Mouse (Mus musculus): ENCODE results near the gene Opn4. TPM values are rescaled to one million over a fixed set of nuclear protein-coding genes. Genes with fewer than 3 reads are reported as not detected.

The Opn4 gene
- polyA plus RNA-seq, 1 experiment from 2014 or later = 0.28 TPM

DNA sequence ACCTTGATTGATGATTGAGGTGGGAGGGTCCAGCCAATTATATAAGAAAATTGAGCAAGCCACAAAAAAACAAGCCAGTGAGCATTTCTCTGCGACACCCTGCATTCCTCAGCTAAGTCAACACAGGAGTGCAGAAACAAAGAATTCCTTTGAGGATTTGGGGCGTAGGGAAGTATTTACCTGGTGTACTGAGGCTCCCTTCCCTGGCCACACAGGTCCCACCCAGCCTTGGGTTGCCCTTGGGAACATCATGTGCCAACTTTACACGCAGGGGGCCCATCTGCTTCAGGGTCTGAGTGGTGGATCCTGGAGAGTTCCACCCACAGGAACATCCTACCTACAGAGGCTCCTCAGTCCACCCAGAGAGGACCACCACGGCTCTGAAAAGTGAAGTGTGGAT lies 15.7 kb upstream of the Opn4 start:
- no peak overlapping the region for H3K27ac ChIP-seq
- WGBS = 55% methylated on average over 4 of the region's 4 CpGs
- no peak for ATAC-seq (ENCODE audit: low FRiP score)
- H3K9ac ChIP-seq = no peak overlapping the region
- no peak overlapping the region for H3K4me2 ChIP-seq
- H3K36me3 ChIP-seq (replicated peaks) = no peaks in the 10 kb centered on the region
- no peak overlapping the region for H3K4me3 ChIP-seq (replicated peaks)
- H3K9me3 ChIP-seq = no peaks in the 10 kb centered on the region
- peaks cover 41% of the 10 kb centered on the region for H3K27me3 ChIP-seq
- H3K4me1 ChIP-seq = peaks cover 9% of the 10 kb centered on the region

GRCm38 (mm10) chr14:34615082-34615481 lies 15.1 kb upstream of the Opn4 start:
- 4% methylated on average over 13 of the region's 13 CpGs for WGBS
- Histone ChIP-seq H3K9me3 (no peaks in the 10 kb centered on the region), H3K4me1 (peaks cover 9% of the 10 kb centered on the region), H3K36me3 (replicated peaks) (no peaks in the 10 kb centered on the region), H3K4me2 (peak overlapping the region; percentile 49), H3K27me3 (peaks cover 41% of the 10 kb centered on the region), H3K27ac (no peak overlapping the region), H3K9ac (0 out of 2 replicates have a peak overlapping the region, but pooled peaks have one; percentile 33), H3K4me3 (replicated peaks) (peak overlapping the region; percentile 14)
- no peak for ATAC-seq (ENCODE audit: low FRiP score)

DNA sequence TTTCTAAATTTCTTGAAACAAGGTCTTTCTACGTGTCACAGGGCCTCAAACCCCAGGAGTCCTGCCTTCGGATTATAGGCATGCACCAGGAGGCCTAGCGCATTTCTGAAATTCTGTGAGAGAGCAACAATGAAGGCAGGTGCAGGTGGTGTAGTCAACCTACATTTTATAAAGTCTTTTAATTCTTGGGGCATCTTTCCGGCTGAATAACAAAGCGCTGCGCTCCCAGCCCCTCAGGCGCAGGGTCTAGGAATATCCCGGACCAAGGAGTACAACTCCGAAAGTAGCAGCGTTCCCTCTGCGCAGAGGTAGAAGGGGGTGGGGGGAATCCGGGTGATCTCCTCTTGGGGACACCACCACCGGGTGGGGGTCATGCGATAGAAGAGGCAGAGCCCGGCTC lies 14.6 kb upstream of the Opn4 start:
- Histone ChIP-seq H3K4me1 (peaks cover 9% of the 10 kb centered on the region), H3K9me3 (no peaks in the 10 kb centered on the region), H3K4me3 (replicated peaks) (peak overlapping the region; percentile 14), H3K27me3 (peaks cover 41% of the 10 kb centered on the region), H3K9ac (no peak overlapping the region), H3K36me3 (replicated peaks) (no peaks in the 10 kb centered on the region), H3K4me2 (peak overlapping the region; percentile 49), H3K27ac (no peak overlapping the region)
- no peak for ATAC-seq (ENCODE audit: low FRiP score)
- WGBS = 4% methylated on average over 15 of the region's 15 CpGs

GRCm38 (mm10) chr14:34613523-34613922 lies 13.6 kb upstream of the Opn4 start:
- no peak for ATAC-seq (ENCODE audit: low FRiP score)
- no peak overlapping the region for H3K4me3 ChIP-seq (replicated peaks)
- H3K4me1 ChIP-seq = peaks cover 9% of the 10 kb centered on the region
- no peak overlapping the region for H3K9ac ChIP-seq
- H3K4me2 ChIP-seq = no peak overlapping the region
- peaks cover 38% of the 10 kb centered on the region for H3K27me3 ChIP-seq
- H3K36me3 ChIP-seq (replicated peaks) = no peaks in the 10 kb centered on the region
- WGBS = 66% methylated on average over 6 of the region's 6 CpGs
- no peaks in the 10 kb centered on the region for H3K9me3 ChIP-seq
- H3K27ac ChIP-seq = no peak overlapping the region

DNA sequence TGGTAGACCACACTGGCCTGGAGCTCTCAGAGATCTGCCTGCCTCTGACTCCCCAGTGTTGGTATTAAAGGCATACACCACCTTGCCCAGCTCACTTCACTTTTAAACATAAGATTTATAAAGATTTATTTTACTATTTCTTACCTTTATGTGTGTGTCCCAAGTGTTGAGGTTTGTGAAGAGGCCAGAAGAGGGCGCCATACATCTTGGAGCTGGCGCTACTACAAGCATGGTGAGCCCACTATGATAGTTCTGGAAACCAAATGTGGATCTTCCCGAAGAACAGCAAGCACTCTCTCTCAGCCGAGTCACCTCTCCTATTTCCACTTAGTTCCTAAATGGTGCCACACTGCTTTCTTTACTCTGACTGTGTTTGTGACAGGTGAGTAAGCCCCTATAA lies 12.3 kb upstream of the Opn4 start:
- Histone ChIP-seq H3K27ac (no peak overlapping the region), H3K4me1 (peaks cover 9% of the 10 kb centered on the region), H3K27me3 (peaks cover 37% of the 10 kb centered on the region), H3K36me3 (replicated peaks) (no peaks in the 10 kb centered on the region), H3K4me3 (replicated peaks) (no peak overlapping the region), H3K9me3 (no peaks in the 10 kb centered on the region), H3K4me2 (no peak overlapping the region), H3K9ac (no peak overlapping the region)
- ATAC-seq (ENCODE audit: low FRiP score) = no peak
- 45% methylated on average over 4 of the region's 4 CpGs for WGBS

DNA sequence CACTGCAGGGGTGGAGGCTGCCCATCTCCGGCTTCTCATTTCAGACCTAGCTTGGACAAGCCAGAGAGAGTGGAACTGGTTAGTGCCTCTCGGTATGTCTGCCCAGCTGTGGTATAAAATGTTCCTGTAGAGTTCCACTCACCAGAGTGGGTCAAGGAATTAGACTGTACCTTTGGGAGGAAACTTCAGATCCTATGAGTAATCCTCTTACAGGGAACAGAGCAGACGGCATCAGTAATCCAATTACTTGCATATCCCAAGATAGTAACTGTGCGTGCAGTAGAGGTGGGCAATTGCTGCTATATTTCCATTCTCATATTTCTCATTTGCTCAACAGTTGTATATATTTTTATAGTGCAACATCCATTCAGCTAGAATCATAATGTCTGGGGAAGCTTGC lies 11.6 kb upstream of the Opn4 start:
- WGBS = 83% methylated on average over 4 of the region's 4 CpGs
- Histone ChIP-seq H3K4me1 (peaks cover 9% of the 10 kb centered on the region), H3K4me2 (no peak overlapping the region), H3K9ac (no peak overlapping the region), H3K4me3 (replicated peaks) (no peak overlapping the region), H3K36me3 (replicated peaks) (no peaks in the 10 kb centered on the region), H3K27ac (no peak overlapping the region), H3K27me3 (peaks cover 38% of the 10 kb centered on the region), H3K9me3 (no peaks in the 10 kb centered on the region)
- ATAC-seq (ENCODE audit: low FRiP score) = no peak

GRCm38 (mm10) chr14:34601910-34602309 lies 2.0 kb upstream of the Opn4 start:
- Histone ChIP-seq H3K27ac (no peak overlapping the region), H3K9me3 (no peaks in the 10 kb centered on the region), H3K36me3 (replicated peaks) (no peaks in the 10 kb centered on the region), H3K4me1 (no peaks in the 10 kb centered on the region), H3K4me3 (replicated peaks) (no peak overlapping the region), H3K4me2 (no peak overlapping the region), H3K27me3 (no peaks in the 10 kb centered on the region), H3K9ac (no peak overlapping the region)
- ATAC-seq (ENCODE audit: low FRiP score) = no peak
- WGBS = 97% methylated on average over 7 of the region's 7 CpGs

DNA sequence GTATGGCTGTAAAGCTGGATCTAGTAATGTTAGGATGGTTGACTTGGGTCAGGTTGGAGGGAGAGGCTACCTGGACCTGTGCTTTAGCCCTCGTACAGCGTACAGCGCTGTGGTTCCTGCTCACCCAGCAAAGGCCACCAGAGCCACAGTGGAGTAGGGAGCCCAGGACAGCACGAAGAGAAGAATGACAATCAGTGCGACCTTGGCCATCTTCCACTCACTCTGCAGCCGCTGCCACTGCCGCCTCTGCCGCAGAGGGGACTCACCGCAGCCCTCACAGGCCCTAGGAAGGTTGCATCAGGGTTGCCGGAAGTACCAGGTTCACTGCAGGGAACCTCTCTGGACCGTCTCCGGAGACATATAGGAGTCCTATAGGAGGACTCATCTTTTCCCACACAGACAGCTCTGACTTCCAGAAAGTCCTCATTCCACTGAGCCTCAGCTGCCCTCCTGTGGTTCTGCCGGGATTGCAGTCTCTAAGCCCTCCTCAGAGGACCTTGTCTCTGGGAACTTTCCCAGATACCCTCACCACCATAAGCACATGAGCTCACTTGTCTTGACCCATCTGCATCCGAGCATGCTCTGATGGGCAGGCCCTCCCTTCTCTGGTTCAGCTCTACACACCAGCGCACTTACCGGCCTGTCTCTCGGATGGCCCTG lies 4.2 kb downstream of the Opn4 start:
- peaks cover 3% of the 10 kb centered on the region; the same call in 1 of the 2 replicates for H3K4me1 ChIP-seq
- ATAC-seq (ENCODE audit: low FRiP score) = no peak
- no peaks in the 10 kb centered on the region for H3K9me3 ChIP-seq
- no peak overlapping the region for H3K4me2 ChIP-seq
- H3K27ac ChIP-seq = no peak overlapping the region
- no peaks in the 10 kb centered on the region for H3K27me3 ChIP-seq
- no peaks in the 10 kb centered on the region for H3K36me3 ChIP-seq (replicated peaks)
- H3K4me3 ChIP-seq (replicated peaks) = no peak overlapping the region
- no peak overlapping the region for H3K9ac ChIP-seq
- WGBS = 87% methylated on average over 17 of the region's 17 CpGs

DNA sequence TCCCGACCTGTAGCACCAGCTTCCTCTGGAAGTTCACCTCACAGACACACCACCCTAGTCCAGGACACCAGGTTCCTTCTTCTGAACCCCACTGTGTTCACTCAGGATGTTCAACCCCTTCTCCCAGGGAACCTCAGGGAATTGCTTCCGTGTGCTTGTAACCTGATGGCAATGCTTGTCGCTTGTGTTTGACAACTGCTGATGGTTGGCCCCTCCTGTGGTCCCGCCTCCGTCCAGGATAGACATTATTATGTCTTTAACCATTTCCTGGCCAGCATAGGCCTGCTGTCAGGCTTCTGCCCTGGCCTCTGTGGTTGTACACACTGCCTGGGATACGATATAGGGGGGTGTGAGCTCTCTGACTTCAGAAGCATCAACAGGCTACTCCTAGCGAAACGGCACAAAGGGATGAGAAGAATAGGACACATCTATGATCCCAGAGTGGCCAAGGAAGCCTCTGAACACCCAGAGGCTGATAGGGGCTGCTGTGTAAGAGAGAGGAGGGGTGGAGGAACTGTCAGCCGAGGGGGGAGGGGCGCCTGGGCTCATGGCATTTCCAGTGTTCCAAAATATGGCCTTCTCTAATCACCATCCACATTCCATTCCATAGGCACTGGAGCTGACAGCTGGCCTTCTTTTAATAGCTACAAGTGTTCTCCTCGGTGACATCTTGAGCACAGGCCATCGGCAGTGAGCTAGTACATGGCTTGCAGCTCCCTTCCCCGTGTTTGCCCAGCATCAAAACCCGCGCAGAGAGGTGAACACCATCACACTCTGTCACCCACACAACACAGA lies 8.0 kb downstream of the Opn4 start:
- H3K9ac ChIP-seq = no peak overlapping the region

DNA sequence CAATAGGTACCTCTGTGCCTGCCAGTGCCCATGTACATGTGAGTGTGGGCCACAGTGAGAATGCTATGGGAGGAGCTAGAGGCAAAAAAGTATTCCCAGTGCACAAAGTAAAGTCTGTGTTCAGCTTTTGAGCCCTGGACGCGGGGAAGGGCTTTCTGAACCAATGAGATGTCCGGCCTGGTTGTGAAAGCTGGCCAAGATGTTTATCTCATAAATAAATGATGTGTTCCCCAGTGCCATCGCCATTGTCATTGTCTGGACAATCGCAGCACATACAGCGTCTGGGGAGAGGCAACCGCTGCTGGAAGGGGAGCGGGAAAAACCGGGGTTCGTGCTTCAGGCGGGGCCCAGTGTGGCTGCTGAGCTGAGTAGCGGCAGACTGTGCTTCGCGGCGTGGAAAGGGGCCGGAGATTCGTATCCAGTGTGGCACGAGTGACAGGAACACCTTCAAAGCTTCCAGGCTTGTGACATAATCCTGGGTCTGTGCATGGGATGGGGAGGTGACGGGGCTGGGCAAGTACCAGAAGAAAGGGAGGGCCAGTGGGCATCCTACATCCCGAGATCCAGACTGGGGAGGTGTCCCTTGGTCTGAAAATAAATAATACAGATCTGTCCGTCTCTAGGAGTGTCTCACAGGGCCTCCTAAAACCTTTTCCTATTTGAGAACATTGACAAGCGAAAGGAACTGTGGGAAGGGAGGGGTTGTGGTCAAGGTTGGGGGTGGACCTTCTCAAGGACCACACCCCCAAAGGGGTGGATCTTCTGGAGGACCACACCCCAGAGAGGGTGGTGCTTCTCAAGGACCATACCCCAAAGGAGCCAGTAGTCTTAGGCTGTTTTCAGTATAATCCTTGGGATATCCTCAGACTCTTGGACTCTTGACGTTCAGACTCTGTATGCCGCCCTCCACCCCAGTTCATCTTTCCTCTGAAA lies 8.9 kb downstream of the Opn4 start:
- WGBS = 62% methylated on average over 24 of the region's 24 CpGs

More for the DNA sequence above, 8.0 kb downstream of the Opn4 start:
- Histone ChIP-seq H3K27me3 (no peaks in the 10 kb centered on the region), H3K36me3 (replicated peaks) (no peaks in the 10 kb centered on the region), H3K4me1 (peaks cover 4% of the 10 kb centered on the region; the same call in 1 of the 2 replicates), H3K9me3 (no peaks in the 10 kb centered on the region), H3K27ac (no peak overlapping the region), H3K4me2 (no peak overlapping the region), H3K4me3 (replicated peaks) (no peak overlapping the region)
- ATAC-seq (ENCODE audit: low FRiP score) = no peak
- 75% methylated on average over 15 of the region's 15 CpGs for WGBS

GRCm38 (mm10) chr14:34590017-34590570 lies 9.8 kb downstream of the Opn4 start:
- H3K4me3 ChIP-seq (replicated peaks) = no peak overlapping the region
- H3K4me1 ChIP-seq = peaks cover 4% of the 10 kb centered on the region; the same call in 1 of the 2 replicates
- H3K9ac ChIP-seq = no peak overlapping the region
- H3K4me2 ChIP-seq = no peak overlapping the region
- H3K36me3 ChIP-seq (replicated peaks) = no peaks in the 10 kb centered on the region
- WGBS = 90% methylated on average over 5 of the region's 5 CpGs
- ATAC-seq (ENCODE audit: low FRiP score) = no peak
- H3K27me3 ChIP-seq = no peaks in the 10 kb centered on the region
- H3K27ac ChIP-seq = no peak overlapping the region
- H3K9me3 ChIP-seq = no peaks in the 10 kb centered on the region

More for the DNA sequence above, 8.9 kb downstream of the Opn4 start:
- no peaks in the 10 kb centered on the region for H3K36me3 ChIP-seq (replicated peaks)
- no peaks in the 10 kb centered on the region for H3K27me3 ChIP-seq
- no peak overlapping the region for H3K4me3 ChIP-seq (replicated peaks)
- no peak overlapping the region; the same call in 1 of the 2 replicates for H3K4me2 ChIP-seq
- no peak overlapping the region for H3K9ac ChIP-seq
- no peak overlapping the region for H3K27ac ChIP-seq
- ATAC-seq (ENCODE audit: low FRiP score) = no peak
- peaks cover 4% of the 10 kb centered on the region; the same call in 1 of the 2 replicates for H3K4me1 ChIP-seq
- H3K9me3 ChIP-seq = no peaks in the 10 kb centered on the region

Data from forebrain, embryonic 12.5 days (tissue).